Mouse (Mus musculus) thymus, adult 2 months (tissue): ENCODE measurements at regions not wholly inside any gene's neighbourhood (a gene's known extent, or its start where the extent isn't known, plus 50 kb on each side); places are given as distances from the start of the nearest gene placed in this dataset.

Experiments
- DNase-seq: peaks from one replicate; pipeline ENCODE4 v3.0.0; 2021
- H3K27ac ChIP-seq: fragments of 200-500 bp; 2 replicates; pipeline ENCODE4 v1.5.1; 2012; ENCODE audit warnings: low read length, control low read depth; ENCODE audit not compliant: control insufficient read depth, insufficient read depth
- H3K27me3 ChIP-seq: fragments of 200-500 bp; 2 replicates; pipeline ENCODE4 v1.6.1; 2012; ENCODE audit warnings: mild to moderate bottlenecking, low read length, moderate library complexity, mixed read lengths; ENCODE audit not compliant: control insufficient read depth, insufficient read depth
- H3K36me3 ChIP-seq: fragments of 200-500 bp; 2 replicates; pipeline ENCODE4 v1.6.1; 2012; ENCODE audit warnings: mild to moderate bottlenecking, low read length, moderate library complexity; ENCODE audit not compliant: control insufficient read depth, insufficient read depth
- H3K4me1 ChIP-seq: fragments of 200-500 bp; replicated peaks from 2 replicates; pipeline ENCODE4 v1.6.1; 2012; ENCODE audit warnings: low read length; ENCODE audit not compliant: control insufficient read depth, insufficient read depth
- H3K4me3 ChIP-seq: fragments of 200-500 bp; 2 replicates; pipeline ENCODE4 v1.5.1; 2012; ENCODE audit warnings: mild to moderate bottlenecking, low read length, control low read depth, moderate library complexity; ENCODE audit not compliant: control insufficient read depth, insufficient read depth
- CTCF ChIP-seq: fragments of 200-500 bp; IDR thresholded peaks from 2 replicates; pipeline ENCODE4 v1.5.1; 2012; ENCODE audit warnings: mild to moderate bottlenecking, control low read depth, low read length, moderate library complexity, borderline replicate concordance; ENCODE audit not compliant: control insufficient read depth, poor library complexity, insufficient read depth; ENCODE audit errors: extremely low read depth
- POLR2A ChIP-seq: fragments of 200-500 bp; IDR thresholded peaks from 2 replicates; pipeline ENCODE4 v1.6.1; 2012; ENCODE audit warnings: mild to moderate bottlenecking, low read length, control low read depth, moderate library complexity; ENCODE audit not compliant: control insufficient read depth, poor library complexity, insufficient read depth; ENCODE audit errors: extremely low read depth
- WGBS: fragments of 180-500 bp; shearing (Covaris S2); methylation state at CpG from one replicate; pipeline ENCODE4 v1.1.7; 2018; 5-methylcytosine and 5-hydroxymethylcytosine counted together

- Histone ChIP-seq H3K4me1 (peaks cover 72% of the 10 kb centered on the region), H3K4me3 (no peak overlapping the region), H3K36me3 (no peaks in the 10 kb centered on the region), H3K27ac (peak overlapping the region; percentile 56; the same call in 1 of the 2 replicates), H3K27me3 (no peaks in the 10 kb centered on the region)
- no peak for DNase-seq
- TF ChIP-seq CTCF (no peak), POLR2A (no peak)
- 35% methylated on average over 9 of the region's 9 CpGs for WGBS
Observed at GRCm38 (mm10) chr17:84114279-84114994, 73.3 kb downstream of the Zfp36l2 start.

GRCm38 (mm10) chr17:84113608-84114278 lies 74.0 kb downstream of the Zfp36l2 start:
- Histone ChIP-seq H3K36me3 (no peaks in the 10 kb centered on the region), H3K27ac (peak overlapping the region; percentile 21; the same call in 1 of the 2 replicates), H3K27me3 (no peaks in the 10 kb centered on the region), H3K4me3 (no peak overlapping the region), H3K4me1 (peaks cover 65% of the 10 kb centered on the region)
- 17% methylated on average over 8 of the region's 8 CpGs for WGBS
- peak; percentile 96 for DNase-seq
- no peak for TF ChIP-seq POLR2A
- peak; percentile 95 for TF ChIP-seq CTCF

- peaks cover 53% of the 10 kb centered on the region for H3K4me1 ChIP-seq
- 53% methylated on average over 6 of the region's 6 CpGs for WGBS
- no peaks in the 10 kb centered on the region for H3K36me3 ChIP-seq
- no peak for DNase-seq
- no peak overlapping the region for H3K4me3 ChIP-seq
- no peak overlapping the region for H3K27ac ChIP-seq
- no peak for TF ChIP-seq CTCF
- no peak for TF ChIP-seq POLR2A
- H3K27me3 ChIP-seq, result no peaks in the 10 kb centered on the region
Observed at GRCm38 (mm10) chr17:84112411-84113031, 75.2 kb downstream of the Zfp36l2 start.

DNA sequence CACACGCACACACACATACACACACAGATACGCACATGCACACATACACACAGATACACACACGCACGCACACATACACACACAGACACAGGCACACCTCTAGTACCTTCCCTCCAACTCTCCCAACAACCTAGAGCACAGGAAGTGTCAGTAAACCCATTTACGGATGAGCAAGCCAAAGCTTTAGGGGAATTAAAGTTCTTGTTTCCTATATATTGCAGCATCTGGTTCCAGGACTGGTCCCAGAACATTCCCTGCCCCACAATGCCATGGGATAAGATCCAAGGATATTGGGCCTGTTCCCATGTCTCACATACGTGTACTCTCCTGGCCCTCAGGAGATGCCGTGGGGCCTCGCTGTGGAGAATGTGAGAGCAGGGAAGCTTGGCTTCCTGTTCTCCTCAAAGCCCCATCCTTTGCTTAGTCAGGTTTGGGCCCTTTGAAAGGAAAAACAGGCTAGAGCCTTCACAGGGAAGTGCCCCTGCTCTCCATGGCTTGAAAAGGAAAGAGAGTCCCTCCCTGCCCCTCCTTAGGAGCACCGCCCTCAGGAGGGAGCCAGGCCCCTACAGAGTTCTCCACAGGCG lies 75.9 kb downstream of the Zfp36l2 start:
- DNase-seq, result no peak
- 91% methylated on average over 10 of the region's 10 CpGs for WGBS
- no peaks in the 10 kb centered on the region for H3K27me3 ChIP-seq
- H3K36me3 ChIP-seq, result no peaks in the 10 kb centered on the region
- no peak overlapping the region for H3K27ac ChIP-seq
- H3K4me3 ChIP-seq, result no peak overlapping the region
- TF ChIP-seq CTCF (no peak), POLR2A (no peak)
- H3K4me1 ChIP-seq, result peaks cover 48% of the 10 kb centered on the region

DNA sequence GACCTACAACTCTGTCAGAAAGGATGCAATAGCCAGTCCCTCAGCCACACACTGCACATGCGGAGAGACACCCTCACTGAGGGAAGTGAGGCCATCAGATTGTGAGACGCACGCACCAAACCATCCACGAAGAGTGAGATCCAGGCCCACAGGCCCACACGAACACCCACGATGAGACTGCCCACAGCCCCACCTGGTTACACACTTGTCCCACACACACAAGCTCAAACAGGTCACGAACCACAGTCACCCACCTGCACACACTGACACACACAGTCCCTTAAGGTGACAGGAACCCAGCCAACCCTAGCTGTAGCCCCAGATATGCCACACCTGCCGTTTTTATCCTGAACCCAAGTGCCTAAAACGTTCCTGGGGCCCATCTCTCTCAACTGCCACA lies 76.8 kb downstream of the Zfp36l2 start:
- TF ChIP-seq POLR2A (no peak), CTCF (no peak)
- Histone ChIP-seq H3K4me3 (no peak overlapping the region), H3K27ac (no peak overlapping the region), H3K27me3 (no peaks in the 10 kb centered on the region), H3K36me3 (no peaks in the 10 kb centered on the region), H3K4me1 (peaks cover 38% of the 10 kb centered on the region)
- DNase-seq, result no peak
- 29% methylated on average over 9 of the region's 9 CpGs for WGBS

DNA sequence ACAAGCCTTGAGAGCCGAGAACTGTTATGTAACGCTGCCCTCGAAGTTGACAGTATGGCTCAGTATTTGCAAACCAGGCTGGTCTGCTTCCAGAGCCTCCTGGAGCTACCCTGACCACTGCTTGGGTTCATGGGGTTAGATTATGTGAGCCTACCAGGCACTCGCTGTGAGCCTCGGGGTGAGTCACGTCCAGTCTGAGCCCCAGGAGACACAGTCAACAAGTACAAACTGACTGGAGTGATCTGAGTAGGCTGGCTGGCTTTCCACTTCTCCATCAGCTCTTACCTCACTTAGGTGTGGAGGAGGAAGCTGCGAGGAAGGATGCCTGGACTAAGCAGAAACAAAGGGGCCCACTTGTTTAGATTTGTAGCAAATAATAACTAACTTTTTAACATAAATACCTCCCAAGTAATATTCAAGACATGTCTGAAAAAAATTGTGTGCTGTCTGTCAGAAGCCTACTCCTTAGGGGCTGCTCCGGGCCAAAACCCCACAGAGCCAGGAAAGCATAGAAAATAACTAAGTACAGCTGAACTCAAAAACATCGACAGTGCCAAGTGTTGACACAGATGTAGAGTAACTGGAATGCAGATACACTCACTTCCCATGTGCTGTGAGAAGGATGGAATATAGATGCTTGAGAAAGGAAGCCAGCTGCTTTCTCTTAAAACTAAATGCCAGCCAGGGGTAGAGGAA lies 77.6 kb downstream of the Zfp36l2 start:
- Histone ChIP-seq H3K27me3 (no peaks in the 10 kb centered on the region), H3K4me1 (peaks cover 30% of the 10 kb centered on the region), H3K27ac (no peak overlapping the region), H3K4me3 (no peak overlapping the region), H3K36me3 (no peaks in the 10 kb centered on the region)
- 90% methylated on average over 9 of the region's 9 CpGs for WGBS
- no peak for DNase-seq
- no peak for TF ChIP-seq CTCF
- no peak for TF ChIP-seq POLR2A
